Mouse (Mus musculus) midbrain, embryonic 13.5 days (tissue): ENCODE measurements at regions not wholly inside any gene's neighbourhood (a gene's known extent, or its start where the extent isn't known, plus 50 kb on each side); places are given as distances from the start of the nearest gene placed in this dataset.

Experiments used
- ATAC-seq: fragments of 200-750 bp; cut with Nextera tagmentation; 2 replicates; pipeline ENCODE4 v1.8.0; 2017; ENCODE audit warnings: mild to moderate bottlenecking, moderate TSS enrichment, moderate library complexity
- H3K27ac ChIP-seq: fragments of 300-500 bp; sonication (generic); 2 replicates; pipeline ENCODE4 v1.5.1; 2015; ENCODE audit warnings: inconsistent platforms, mild to moderate bottlenecking, moderate library complexity
- H3K27me3 ChIP-seq: fragments of 300-500 bp; sonication (generic); 2 replicates; pipeline ENCODE4 v1.6.1; 2015; ENCODE audit warnings: mild to moderate bottlenecking, inconsistent platforms
- H3K36me3 ChIP-seq: fragments of 300-500 bp; sonication (generic); 2 replicates; pipeline ENCODE4 v1.6.1; 2015; ENCODE audit warnings: mild to moderate bottlenecking, inconsistent platforms
- H3K4me1 ChIP-seq: fragments of 300-500 bp; sonication (generic); replicated peaks from 2 replicates; pipeline ENCODE4 v1.6.1; 2015; ENCODE audit warnings: inconsistent platforms
- H3K4me2 ChIP-seq: fragments of 300-500 bp; sonication (generic); replicated peaks from 2 replicates; pipeline ENCODE4 v1.6.1; 2015; ENCODE audit warnings: moderate library complexity, mild to moderate bottlenecking, inconsistent platforms
- H3K4me3 ChIP-seq: fragments of 300-500 bp; sonication (generic); replicated peaks from 2 replicates; pipeline ENCODE4 v1.5.1; 2015; ENCODE audit warnings: mild to moderate bottlenecking, inconsistent platforms
- H3K9ac ChIP-seq: fragments of 300-500 bp; sonication (generic); replicated peaks from 2 replicates; pipeline ENCODE4 v1.6.1; 2015; ENCODE audit warnings: mild to moderate bottlenecking, inconsistent platforms
- H3K9me3 ChIP-seq: fragments of 300-500 bp; sonication (generic); 2 replicates; pipeline ENCODE4 v1.6.1; 2016; ENCODE audit warnings: mild to moderate bottlenecking, inconsistent platforms
- WGBS: fragments of 180-500 bp; shearing (Covaris S2); methylation state at CpG from one replicate; pipeline ENCODE4 v1.1.7; 2015; 5-methylcytosine and 5-hydroxymethylcytosine counted together

GRCm38 (mm10) chr1:35933511-35933910 is 134.7 kb upstream of the Hs6st1 start:
- Histone ChIP-seq H3K4me3 (no peak overlapping the region), H3K9me3 (no peaks in the 10 kb centered on the region), H3K9ac (no peak overlapping the region), H3K27ac (no peak overlapping the region), H3K36me3 (no peaks in the 10 kb centered on the region), H3K27me3 (no peaks in the 10 kb centered on the region), H3K4me1 (0 out of 2 replicates have a peak, but pooled peaks cover 2% of the 10 kb centered on the region), H3K4me2 (no peak overlapping the region)
- no peak for ATAC-seq
- 85% methylated on average over 7 of the region's 7 CpGs for WGBS

- ATAC-seq, result no peak
- Histone ChIP-seq H3K4me3 (no peak overlapping the region), H3K27ac (no peak overlapping the region), H3K4me2 (no peak overlapping the region), H3K36me3 (no peaks in the 10 kb centered on the region), H3K4me1 (no peaks in the 10 kb centered on the region), H3K27me3 (no peaks in the 10 kb centered on the region), H3K9me3 (no peaks in the 10 kb centered on the region), H3K9ac (no peak overlapping the region)
- 68% methylated on average over 7 of the region's 7 CpGs for WGBS
These were observed 133.0 kb upstream of the Hs6st1 start for GRCm38 (mm10) chr1:35935099-35935651.

GRCm38 (mm10) chr1:35936362-35937093 is 131.7 kb upstream of the Hs6st1 start:
- H3K9me3 ChIP-seq, result no peaks in the 10 kb centered on the region
- no peaks in the 10 kb centered on the region for H3K27me3 ChIP-seq
- no peak for ATAC-seq
- H3K9ac ChIP-seq, result no peak overlapping the region
- H3K27ac ChIP-seq, result no peak overlapping the region
- H3K4me3 ChIP-seq, result no peak overlapping the region
- H3K4me2 ChIP-seq, result no peak overlapping the region
- WGBS, result 69% methylated on average over 5 of the region's 5 CpGs
- no peaks in the 10 kb centered on the region for H3K36me3 ChIP-seq
- peaks cover 7% of the 10 kb centered on the region for H3K4me1 ChIP-seq

GRCm38 (mm10) chr1:35940236-35940635 is 128.0 kb upstream of the Hs6st1 start:
- WGBS, result 88% methylated on average over 2 of the region's 2 CpGs
- Histone ChIP-seq H3K9me3 (no peaks in the 10 kb centered on the region), H3K4me1 (peaks cover 44% of the 10 kb centered on the region), H3K4me3 (no peak overlapping the region), H3K4me2 (no peak overlapping the region), H3K27me3 (no peaks in the 10 kb centered on the region), H3K27ac (no peak overlapping the region), H3K36me3 (no peaks in the 10 kb centered on the region), H3K9ac (no peak overlapping the region)
- ATAC-seq, result no peak

- Histone ChIP-seq H3K9ac (0 out of 2 replicates have a peak overlapping the region, but pooled peaks have one; percentile 30), H3K36me3 (no peaks in the 10 kb centered on the region), H3K27me3 (no peaks in the 10 kb centered on the region), H3K4me2 (0 out of 2 replicates have a peak overlapping the region, but pooled peaks have one; percentile 16), H3K27ac (peak overlapping the region; percentile 80), H3K4me1 (peaks cover 47% of the 10 kb centered on the region), H3K9me3 (no peaks in the 10 kb centered on the region), H3K4me3 (no peak overlapping the region)
- ATAC-seq, result peak; percentile 85
- 7% methylated on average over 8 of the region's 8 CpGs for WGBS
These were observed 126.5 kb upstream of the Hs6st1 start for GRCm38 (mm10) chr1:35941642-35942077.

GRCm38 (mm10) chr1:35942222-35942621 is 126.0 kb upstream of the Hs6st1 start:
- H3K36me3 ChIP-seq, result no peaks in the 10 kb centered on the region
- no peak overlapping the region for H3K9ac ChIP-seq
- H3K27ac ChIP-seq, result peak overlapping the region; percentile 80
- H3K4me2 ChIP-seq, result no peak overlapping the region
- peaks cover 47% of the 10 kb centered on the region for H3K4me1 ChIP-seq
- H3K4me3 ChIP-seq, result no peak overlapping the region
- no peaks in the 10 kb centered on the region for H3K9me3 ChIP-seq
- peak; percentile 53 for ATAC-seq
- 46% methylated on average over 7 of the region's 7 CpGs for WGBS
- H3K27me3 ChIP-seq, result no peaks in the 10 kb centered on the region

- no peak overlapping the region for H3K4me3 ChIP-seq
- peaks cover 47% of the 10 kb centered on the region for H3K4me1 ChIP-seq
- no peak overlapping the region for H3K4me2 ChIP-seq
- H3K9ac ChIP-seq, result no peak overlapping the region
- H3K9me3 ChIP-seq, result no peaks in the 10 kb centered on the region
- ATAC-seq, result peak; percentile 15; the same call in 1 of the 2 replicates
- 0 out of 2 replicates have a peak overlapping the region, but pooled peaks have one; percentile 5 for H3K27ac ChIP-seq
- no peaks in the 10 kb centered on the region for H3K27me3 ChIP-seq
- no peaks in the 10 kb centered on the region for H3K36me3 ChIP-seq
- 24% methylated on average over 7 of the region's 7 CpGs for WGBS
These were observed 124.4 kb upstream of the Hs6st1 start for GRCm38 (mm10) chr1:35943800-35944199.

- H3K4me2 ChIP-seq, result no peak overlapping the region; the same call in 1 of the 2 replicates
- 6% methylated on average over 5 of the region's 5 CpGs for WGBS
- H3K36me3 ChIP-seq, result no peaks in the 10 kb centered on the region
- H3K4me1 ChIP-seq, result peaks cover 47% of the 10 kb centered on the region
- peak overlapping the region; percentile 69 for H3K27ac ChIP-seq
- H3K4me3 ChIP-seq, result no peak overlapping the region
- H3K27me3 ChIP-seq, result no peaks in the 10 kb centered on the region
- H3K9ac ChIP-seq, result no peak overlapping the region
- ATAC-seq, result peak; percentile 31
- H3K9me3 ChIP-seq, result no peaks in the 10 kb centered on the region
These were observed 123.8 kb upstream of the Hs6st1 start for GRCm38 (mm10) chr1:35944376-35944775.

GRCm38 (mm10) chr1:35944849-35945248 is 123.4 kb upstream of the Hs6st1 start:
- peak overlapping the region; percentile 69; the same call in 1 of the 2 replicates for H3K27ac ChIP-seq
- H3K27me3 ChIP-seq, result no peaks in the 10 kb centered on the region
- no peak overlapping the region for H3K4me2 ChIP-seq
- H3K9me3 ChIP-seq, result no peaks in the 10 kb centered on the region
- H3K9ac ChIP-seq, result no peak overlapping the region
- no peak overlapping the region for H3K4me3 ChIP-seq
- no peak for ATAC-seq
- H3K4me1 ChIP-seq, result peaks cover 47% of the 10 kb centered on the region
- WGBS, result 55% methylated on average over 8 of the region's 8 CpGs
- no peaks in the 10 kb centered on the region for H3K36me3 ChIP-seq

GRCm38 (mm10) chr1:35945596-35945995 is 122.6 kb upstream of the Hs6st1 start:
- no peaks in the 10 kb centered on the region for H3K9me3 ChIP-seq
- no peak overlapping the region for H3K27ac ChIP-seq
- no peak overlapping the region for H3K4me3 ChIP-seq
- no peaks in the 10 kb centered on the region for H3K27me3 ChIP-seq
- H3K36me3 ChIP-seq, result no peaks in the 10 kb centered on the region
- H3K4me1 ChIP-seq, result peaks cover 47% of the 10 kb centered on the region
- ATAC-seq, result no peak
- 84% methylated on average over 4 of the region's 4 CpGs for WGBS
- no peak overlapping the region for H3K9ac ChIP-seq
- H3K4me2 ChIP-seq, result no peak overlapping the region

- Histone ChIP-seq H3K4me2 (no peak overlapping the region), H3K27me3 (no peaks in the 10 kb centered on the region), H3K27ac (no peak overlapping the region), H3K4me1 (peaks cover 24% of the 10 kb centered on the region), H3K36me3 (no peaks in the 10 kb centered on the region), H3K9me3 (no peaks in the 10 kb centered on the region), H3K4me3 (no peak overlapping the region), H3K9ac (no peak overlapping the region)
- WGBS, result 87% methylated on average over 5 of the region's 5 CpGs
- no peak for ATAC-seq
These were observed 120.1 kb upstream of the Hs6st1 start for GRCm38 (mm10) chr1:35948104-35948503.

- no peaks in the 10 kb centered on the region for H3K27me3 ChIP-seq
- no peak overlapping the region for H3K27ac ChIP-seq
- H3K9ac ChIP-seq, result no peak overlapping the region
- no peak for ATAC-seq
- WGBS, result 71% methylated on average over 4 of the region's 4 CpGs
- no peaks in the 10 kb centered on the region for H3K36me3 ChIP-seq
- no peaks in the 10 kb centered on the region for H3K9me3 ChIP-seq
- no peak overlapping the region for H3K4me3 ChIP-seq
- no peak overlapping the region for H3K4me2 ChIP-seq
- H3K4me1 ChIP-seq, result no peaks in the 10 kb centered on the region
These were observed 117.1 kb upstream of the Hs6st1 start for GRCm38 (mm10) chr1:35951082-35951481.
